Mouse (Mus musculus) ES-E14 (cell line): ENCODE measurements around the gene Oscp1.
A peak's percentile ranks its signal among the peaks of the same experiment; 100 is the strongest.

Experiments used
- CHD2 ChIP-seq: IDR thresholded peaks from 2 replicates; pipeline ENCODE4 v1.6.1; 2014; ENCODE audit warnings: mild to moderate bottlenecking, low read depth, low read length, inconsistent platforms
- HCFC1 ChIP-seq: IDR thresholded peaks from 2 replicates; pipeline ENCODE4 v1.6.1; 2012; ENCODE audit warnings: low read length, inconsistent platforms, borderline replicate concordance; ENCODE audit not compliant: insufficient read depth
- MAFK ChIP-seq: IDR thresholded peaks from 2 replicates; pipeline ENCODE4 v1.6.1; 2014; ENCODE audit warnings: mild to moderate bottlenecking, low read depth, low read length, inconsistent platforms; ENCODE audit not compliant: insufficient read depth
- ZC3H11A ChIP-seq: IDR thresholded peaks from 2 replicates; pipeline ENCODE4 v1.6.1; 2012; ENCODE audit warnings: low read depth, mild to moderate bottlenecking, inconsistent platforms, low read length, borderline replicate concordance
- ZNF384 ChIP-seq: IDR thresholded peaks from 2 replicates; pipeline ENCODE4 v1.6.1; 2012; ENCODE audit warnings: low read depth, low read length, inconsistent platforms

DNA sequence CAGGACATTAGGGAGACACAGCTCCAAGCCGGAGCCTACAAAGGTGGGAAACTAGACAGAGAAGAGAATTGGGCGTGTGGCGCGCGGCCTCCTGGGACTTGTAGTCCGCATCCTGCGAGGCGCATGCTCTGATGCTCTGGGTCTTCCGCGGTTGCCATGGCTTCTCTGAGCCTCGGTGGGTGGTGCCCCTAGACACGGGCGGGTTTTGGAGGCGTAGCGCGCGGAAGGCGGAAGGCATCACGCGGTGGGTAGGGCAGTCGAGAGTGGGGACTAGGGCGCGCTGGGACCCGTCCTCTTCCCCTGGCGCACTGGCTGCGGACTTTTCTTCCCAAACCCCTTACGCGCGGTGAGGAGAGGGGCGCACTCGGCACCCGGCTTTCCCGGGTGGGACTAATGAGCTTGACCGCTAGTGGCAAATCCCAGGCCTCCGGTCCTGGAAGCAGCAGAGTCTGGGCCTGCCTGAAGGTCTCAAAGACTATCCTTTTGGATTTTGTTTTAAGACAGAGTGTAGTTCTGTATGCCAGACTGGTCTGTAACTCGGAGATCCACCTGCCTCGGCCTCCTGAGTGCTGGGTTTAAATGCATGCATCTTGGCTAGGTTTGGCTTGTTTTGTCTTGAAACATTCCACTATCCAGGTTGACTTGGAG, 38.2 kb downstream of the Oscp1 start, which contains the start of gene Lsm10:
- TF ChIP-seq ZC3H11A: no peak
- no peak for TF ChIP-seq MAFK
- no peak for TF ChIP-seq CHD2
- TF ChIP-seq HCFC1: peak; percentile 93
- TF ChIP-seq ZNF384: no peak
